Mouse (Mus musculus): ENCODE measurements around the gene Olfr551.
"Not testable (repeated sequence)": the region's sequence is repeated elsewhere in the genome, so short reads cannot be mapped to it uniquely, and the experiment has no call there.

Gene Olfr551

GRCm38 (mm10) chr7:102591786-102592185 lies at the start of gene Olfr551:
Olfr551 (minus strand) TSS chr7:102591886.
- DNase-seq (ENCODE audit: low spot score in 2 of 2), result no peak

GRCm38 (mm10) chr7:102638132-102638531 lies 46.4 kb upstream of the Olfr551 start, which contains the start of gene Olfr554:
Olfr554 (plus strand) TSS chr7:102638432.
- DNase-seq (ENCODE audit: low spot score in 2 of 2), result no peak

GRCm38 (mm10) chr7:102636665-102637064 lies 45.0 kb upstream of the Olfr551 start:
- DNase-seq (ENCODE audit: low spot score in 2 of 2), result peak in 1 of 2 experiments; percentile 30

GRCm38 (mm10) chr7:102620368-102620767 lies 28.7 kb upstream of the Olfr551 start:
- not testable (repeated sequence) for DNase-seq (ENCODE audit: low spot score in 2 of 2)

- no peak for DNase-seq (ENCODE audit: low spot score in 2 of 2)
Observed at GRCm38 (mm10) chr7:102619608-102620007, 27.9 kb upstream of the Olfr551 start.

GRCm38 (mm10) chr7:102618118-102618517 lies 26.4 kb upstream of the Olfr551 start, which contains the start of gene Olfr553:
Olfr553 (minus strand) TSS chr7:102618218.
- DNase-seq (ENCODE audit: low spot score in 2 of 2), result no peak

- DNase-seq (ENCODE audit: low spot score in 2 of 2), result no peak
Observed at GRCm38 (mm10) chr7:102597378-102598031, 5.8 kb upstream of the Olfr551 start, which contains the start of gene Olfr552. Olfr552 (plus strand) TSS chr7:102597770.

GRCm38 (mm10) chr7:102575998-102576397 lies 15.7 kb downstream of the Olfr551 start:
- no peak for DNase-seq (ENCODE audit: low spot score in 2 of 2)

GRCm38 (mm10) chr7:102573174-102573830 lies 18.4 kb downstream of the Olfr551 start:
- no peak for DNase-seq (ENCODE audit: low spot score in 2 of 2)

GRCm38 (mm10) chr7:102571142-102571541 lies 20.5 kb downstream of the Olfr551 start, which contains the start of gene Olfr550:
Olfr550 (plus strand) TSS chr7:102571442.
- DNase-seq (ENCODE audit: low spot score in 2 of 2), result no peak

- DNase-seq (ENCODE audit: low spot score in 2 of 2), result no peak
Observed at GRCm38 (mm10) chr7:102566219-102566618, 25.5 kb downstream of the Olfr551 start.

GRCm38 (mm10) chr7:102564999-102565997 lies 26.4 kb downstream of the Olfr551 start, which contains the start of gene Trim21:
Trim21 (minus strand) TSS chr7:102565486.
- peak in 1 of 2 experiments; percentile 37 for DNase-seq (ENCODE audit: low spot score in 2 of 2)

- no peak for DNase-seq (ENCODE audit: low spot score in 2 of 2)
Observed at GRCm38 (mm10) chr7:102553279-102553678, 38.4 kb downstream of the Olfr551 start.

- no peak for DNase-seq (ENCODE audit: low spot score in 2 of 2)
Observed at GRCm38 (mm10) chr7:102549570-102549969, 42.1 kb downstream of the Olfr551 start, which contains the start of gene Olfr549. Olfr549 (plus strand) TSS chr7:102549870.

GRCm38 (mm10) chr7:102541251-102541650 lies 50.4 kb downstream of the Olfr551 start:
- no peak for DNase-seq (ENCODE audit: low spot score in 2 of 2)

GRCm38 (mm10) chr7:102540596-102540995 lies 51.1 kb downstream of the Olfr551 start, which contains the start of gene Olfr548-ps1:
Olfr548-ps1 (plus strand) TSS chr7:102540896.
- no peak for DNase-seq (ENCODE audit: low spot score in 2 of 2)

- DNase-seq (ENCODE audit: low spot score in 2 of 2), result no peak
Observed at GRCm38 (mm10) chr7:102534449-102534848, 57.2 kb downstream of the Olfr551 start, which contains the start of gene Olfr547. Olfr547 (plus strand) TSS chr7:102534749.
